Mouse (Mus musculus): Measurements from ENCODE around the gene Lrrc10b. TPM values are rescaled to one million over a fixed set of nuclear protein-coding genes. Genes with fewer than 3 reads are reported as not detected.

Lrrc10b gene
- polyA plus RNA-seq, 1 experiment = not detected

- TF ChIP-seq TAL1 (IDR thresholded peaks at IDR 0.05; ENCODE audit: low read length) = no peak
- no peak for TF ChIP-seq GATA1 (IDR thresholded peaks at IDR 0.05; ENCODE audit: low read length)
- H3K4me1 ChIP-seq (ENCODE audit: control insufficient read depth) = no peaks in the 10 kb centered on the region; the same call in 1 of the 2 replicates
- H3K27me3 ChIP-seq (ENCODE audit: control insufficient read depth) = peaks cover 41% of the 10 kb centered on the region
- no peak overlapping the region for H3K4me3 ChIP-seq (replicated peaks)
- H3K36me3 ChIP-seq (ENCODE audit: control insufficient read depth) = no peaks in the 10 kb centered on the region
- H3K9me3 ChIP-seq (ENCODE audit: control insufficient read depth, low read length) = no peaks in the 10 kb centered on the region
Measured at GRCm38 (mm10) chr19:10424751-10425150, 32.5 kb downstream of the Lrrc10b start.

GRCm38 (mm10) chr19:10421986-10422976 lies 35.0 kb downstream of the Lrrc10b start:
- Histone ChIP-seq H3K9me3 (ENCODE audit: control insufficient read depth, low read length) (no peaks in the 10 kb centered on the region), H3K27me3 (ENCODE audit: control insufficient read depth) (peaks cover 41% of the 10 kb centered on the region), H3K4me1 (ENCODE audit: control insufficient read depth) (no peaks in the 10 kb centered on the region; the same call in 1 of the 2 replicates), H3K36me3 (ENCODE audit: control insufficient read depth) (no peaks in the 10 kb centered on the region), H3K4me3 (replicated peaks) (no peak overlapping the region)
- TF ChIP-seq TAL1 (IDR thresholded peaks at IDR 0.05; ENCODE audit: low read length) (no peak), GATA1 (IDR thresholded peaks at IDR 0.05; ENCODE audit: low read length) (no peak)

GRCm38 (mm10) chr19:10417436-10417835 lies 39.8 kb downstream of the Lrrc10b start:
- peaks cover 26% of the 10 kb centered on the region for H3K27me3 ChIP-seq (ENCODE audit: control insufficient read depth)
- TF ChIP-seq GATA1 (IDR thresholded peaks at IDR 0.05; ENCODE audit: low read length) = no peak
- no peak for TF ChIP-seq TAL1 (IDR thresholded peaks at IDR 0.05; ENCODE audit: low read length)
- no peak overlapping the region for H3K4me3 ChIP-seq (replicated peaks)
- no peaks in the 10 kb centered on the region for H3K9me3 ChIP-seq (ENCODE audit: control insufficient read depth, low read length)
- H3K4me1 ChIP-seq (ENCODE audit: control insufficient read depth) = no peaks in the 10 kb centered on the region; the same call in 1 of the 2 replicates
- no peaks in the 10 kb centered on the region for H3K36me3 ChIP-seq (ENCODE audit: control insufficient read depth)

- peaks cover 20% of the 10 kb centered on the region for H3K27me3 ChIP-seq (ENCODE audit: control insufficient read depth)
- TF ChIP-seq TAL1 (IDR thresholded peaks at IDR 0.05; ENCODE audit: low read length) (no peak), GATA1 (IDR thresholded peaks at IDR 0.05; ENCODE audit: low read length) (no peak)
- H3K9me3 ChIP-seq (ENCODE audit: control insufficient read depth, low read length) = no peaks in the 10 kb centered on the region
- no peak overlapping the region for H3K4me3 ChIP-seq (replicated peaks)
- no peaks in the 10 kb centered on the region; the same call in 1 of the 2 replicates for H3K4me1 ChIP-seq (ENCODE audit: control insufficient read depth)
- no peaks in the 10 kb centered on the region for H3K36me3 ChIP-seq (ENCODE audit: control insufficient read depth)
Measured at GRCm38 (mm10) chr19:10416889-10417288, 40.4 kb downstream of the Lrrc10b start.

GRCm38 (mm10) chr19:10415508-10415907 lies 41.8 kb downstream of the Lrrc10b start:
- H3K27me3 ChIP-seq (ENCODE audit: control insufficient read depth) = peaks cover 10% of the 10 kb centered on the region
- H3K4me1 ChIP-seq (ENCODE audit: control insufficient read depth) = no peaks in the 10 kb centered on the region; the same call in 1 of the 2 replicates
- TF ChIP-seq TAL1 (IDR thresholded peaks at IDR 0.05; ENCODE audit: low read length) (no peak), GATA1 (IDR thresholded peaks at IDR 0.05; ENCODE audit: low read length) (no peak)
- H3K36me3 ChIP-seq (ENCODE audit: control insufficient read depth) = no peaks in the 10 kb centered on the region
- no peak overlapping the region for H3K4me3 ChIP-seq (replicated peaks)
- no peaks in the 10 kb centered on the region for H3K9me3 ChIP-seq (ENCODE audit: control insufficient read depth, low read length)

GRCm38 (mm10) chr19:10413701-10414242 lies 43.5 kb downstream of the Lrrc10b start:
- no peak for TF ChIP-seq GATA1 (IDR thresholded peaks at IDR 0.05; ENCODE audit: low read length)
- no peak for TF ChIP-seq TAL1 (IDR thresholded peaks at IDR 0.05; ENCODE audit: low read length)
- Histone ChIP-seq H3K36me3 (ENCODE audit: control insufficient read depth) (no peaks in the 10 kb centered on the region), H3K27me3 (ENCODE audit: control insufficient read depth) (peaks cover 10% of the 10 kb centered on the region)

More at GRCm38 (mm10) chr19:10413701-10414242, 43.5 kb downstream of the Lrrc10b start:
- H3K4me3 ChIP-seq (replicated peaks) = no peak overlapping the region
- H3K9me3 ChIP-seq (ENCODE audit: control insufficient read depth, low read length) = no peaks in the 10 kb centered on the region
- no peaks in the 10 kb centered on the region; the same call in 1 of the 2 replicates for H3K4me1 ChIP-seq (ENCODE audit: control insufficient read depth)

Other genes with a start within 250 kb of the Lrrc10b start
- 0.02 TPM in 1 of 2 replicates, not detected in the other for gene Myrf, start 216.7 kb downstream of the Lrrc10b start, polyA plus RNA-seq (2012)
- gene Dagla, start 152.6 kb downstream of the Lrrc10b start, polyA plus RNA-seq (2012) = 0.01 TPM in 2 replicates
- gene Syt7, start 68.4 kb downstream of the Lrrc10b start, polyA plus RNA-seq (2012) = not detected in 2 replicates
- 0.16 and 0.30 TPM in 2 replicates for gene Ppp1r32, start 25.5 kb upstream of the Lrrc10b start, polyA plus RNA-seq (2012)
- gene Cpsf7, start 67.8 kb upstream of the Lrrc10b start, polyA plus RNA-seq (2012) = 1.5 and 2.5 TPM in 2 replicates
- 0.36 and 0.44 TPM in 2 replicates for gene Sdhaf2, start 68.7 kb upstream of the Lrrc10b start, polyA plus RNA-seq (2012)
- 0.13 and 0.14 TPM in 2 replicates for gene Tmem216, start 98.8 kb upstream of the Lrrc10b start, polyA plus RNA-seq (2012)
- 0.30 and 0.42 TPM in 2 replicates for gene Cyb561a3, start 119.7 kb upstream of the Lrrc10b start, polyA plus RNA-seq (2012)
- 0.22 and 0.41 TPM in 2 replicates for gene Tmem138, start 119.9 kb upstream of the Lrrc10b start, polyA plus RNA-seq (2012)
- 2.3 and 2.8 TPM in 2 replicates for gene Ddb1, start 147.9 kb upstream of the Lrrc10b start, polyA plus RNA-seq (2012)
- 0.31 and 0.64 TPM in 2 replicates for gene Tkfc, start 148.2 kb upstream of the Lrrc10b start, polyA plus RNA-seq (2012)
- 0.11 and 0.12 TPM in 2 replicates for gene Vwce, start 176.7 kb upstream of the Lrrc10b start, polyA plus RNA-seq (2012)
- not detected in 2 replicates for gene Pga5, start 220.6 kb upstream of the Lrrc10b start, polyA plus RNA-seq (2012)
- gene Vps37c, start 231.3 kb upstream of the Lrrc10b start, polyA plus RNA-seq (2012) = 2.4 and 3.2 TPM in 2 replicates

Measured in erythroblast, embryonic 14.5 days (primary cell).